Mouse (Mus musculus): ENCODE measurements around the gene Lats2. TPM values are rescaled to one million over a fixed set of nuclear protein-coding genes. Genes with fewer than 3 reads are reported as not detected.
A peak's percentile ranks its signal among the peaks of the same experiment; 100 is the strongest.
"Not testable (repeated sequence)": the region's sequence is repeated elsewhere in the genome, so short reads cannot be mapped to it uniquely, and the experiment has no call there.

Lats2 gene
- polyA plus RNA-seq, 1 experiment from 2014 or later: 5.8 TPM

GRCm38 (mm10) chr14:57691316-57691715 is 66.9 kb downstream of the Lats2 start:
- Histone ChIP-seq H3K9me3 (replicated peaks) (no peaks in the 10 kb centered on the region), H3K4me2 (no peak overlapping the region), H3K4me1 (no peaks in the 10 kb centered on the region), H3K27ac (replicated peaks) (no peak overlapping the region), H3K27me3 (replicated peaks) (no peaks in the 10 kb centered on the region), H3K4me3 (replicated peaks) (no peak overlapping the region), H3K36me3 (peaks cover 19% of the 10 kb centered on the region), H3K9ac (replicated peaks) (no peak overlapping the region)
- 96% methylated on average over 24 of the region's 24 CpGs for WGBS
- ATAC-seq (ENCODE audit: low FRiP score): no peak

- H3K9ac ChIP-seq (replicated peaks): no peak overlapping the region
- no peaks in the 10 kb centered on the region for H3K4me1 ChIP-seq
- WGBS: 97% methylated on average over 8 of the region's 8 CpGs
- peaks cover 14% of the 10 kb centered on the region for H3K36me3 ChIP-seq
- H3K27ac ChIP-seq (replicated peaks): no peak overlapping the region
- H3K4me3 ChIP-seq (replicated peaks): no peak overlapping the region
- H3K4me2 ChIP-seq: no peak overlapping the region
- H3K27me3 ChIP-seq (replicated peaks): no peaks in the 10 kb centered on the region
- no peaks in the 10 kb centered on the region for H3K9me3 ChIP-seq (replicated peaks)
- ATAC-seq (ENCODE audit: low FRiP score): no peak
Measured at GRCm38 (mm10) chr14:57690681-57691080, 67.5 kb downstream of the Lats2 start.

- not testable (repeated sequence) for ATAC-seq (ENCODE audit: low FRiP score); H3K4me1 ChIP-seq; H3K9ac ChIP-seq (replicated peaks); H3K9me3 ChIP-seq (replicated peaks); H3K4me3 ChIP-seq (replicated peaks); H3K27ac ChIP-seq (replicated peaks); H3K27me3 ChIP-seq (replicated peaks); H3K4me2 ChIP-seq; H3K36me3 ChIP-seq
- WGBS: 93% methylated on average over 7 of the region's 7 CpGs
Measured at GRCm38 (mm10) chr14:57688066-57688465, 70.1 kb downstream of the Lats2 start.

GRCm38 (mm10) chr14:57687441-57687840 is 70.7 kb downstream of the Lats2 start:
- H3K4me3 ChIP-seq (replicated peaks): no peak overlapping the region
- no peak overlapping the region for H3K9ac ChIP-seq (replicated peaks)
- ATAC-seq (ENCODE audit: low FRiP score): no peak
- H3K27ac ChIP-seq (replicated peaks): no peak overlapping the region
- no peaks in the 10 kb centered on the region for H3K27me3 ChIP-seq (replicated peaks)
- H3K4me1 ChIP-seq: no peaks in the 10 kb centered on the region
- WGBS: 92% methylated on average over 5 of the region's 5 CpGs
- H3K9me3 ChIP-seq (replicated peaks): no peaks in the 10 kb centered on the region
- no peak overlapping the region for H3K4me2 ChIP-seq
- H3K36me3 ChIP-seq: peaks cover 5% of the 10 kb centered on the region; the same call in 1 of the 2 replicates

GRCm38 (mm10) chr14:57686647-57687046 is 71.5 kb downstream of the Lats2 start:
- Histone ChIP-seq H3K27ac (replicated peaks) (no peak overlapping the region), H3K27me3 (replicated peaks) (no peaks in the 10 kb centered on the region), H3K4me3 (replicated peaks) (no peak overlapping the region), H3K9ac (replicated peaks) (no peak overlapping the region), H3K36me3 (peaks cover 5% of the 10 kb centered on the region; the same call in 1 of the 2 replicates), H3K4me2 (no peak overlapping the region), H3K9me3 (replicated peaks) (no peaks in the 10 kb centered on the region), H3K4me1 (no peaks in the 10 kb centered on the region)
- ATAC-seq (ENCODE audit: low FRiP score): no peak
- 92% methylated on average over 6 of the region's 6 CpGs for WGBS

- Histone ChIP-seq H3K36me3 (no peaks in the 10 kb centered on the region), H3K9ac (replicated peaks) (no peak overlapping the region), H3K4me1 (no peaks in the 10 kb centered on the region), H3K27ac (replicated peaks) (no peak overlapping the region), H3K4me3 (replicated peaks) (no peak overlapping the region), H3K9me3 (replicated peaks) (no peaks in the 10 kb centered on the region), H3K4me2 (no peak overlapping the region), H3K27me3 (replicated peaks) (no peaks in the 10 kb centered on the region)
- no peak for ATAC-seq (ENCODE audit: low FRiP score)
- 14% methylated on average over 1 of the region's 1 CpGs for WGBS
Measured at GRCm38 (mm10) chr14:57684579-57684978, 73.6 kb downstream of the Lats2 start.

- Histone ChIP-seq H3K4me2 (no peak overlapping the region), H3K9ac (replicated peaks) (no peak overlapping the region), H3K27ac (replicated peaks) (no peak overlapping the region), H3K9me3 (replicated peaks) (no peaks in the 10 kb centered on the region), H3K36me3 (no peaks in the 10 kb centered on the region), H3K27me3 (replicated peaks) (no peaks in the 10 kb centered on the region), H3K4me3 (replicated peaks) (no peak overlapping the region), H3K4me1 (no peaks in the 10 kb centered on the region)
- ATAC-seq (ENCODE audit: low FRiP score): no peak
- 91% methylated on average over 4 of the region's 4 CpGs for WGBS
Measured at GRCm38 (mm10) chr14:57682751-57683150, 75.4 kb downstream of the Lats2 start.

GRCm38 (mm10) chr14:57679958-57680535 is 78.1 kb downstream of the Lats2 start:
- Histone ChIP-seq H3K4me1 (no peaks in the 10 kb centered on the region), H3K27me3 (replicated peaks) (no peaks in the 10 kb centered on the region), H3K36me3 (no peaks in the 10 kb centered on the region), H3K4me3 (replicated peaks) (no peak overlapping the region), H3K4me2 (no peak overlapping the region), H3K9ac (replicated peaks) (no peak overlapping the region), H3K9me3 (replicated peaks) (no peaks in the 10 kb centered on the region), H3K27ac (replicated peaks) (no peak overlapping the region)
- WGBS: 38% methylated on average over 5 of the region's 5 CpGs
- ATAC-seq (ENCODE audit: low FRiP score): peak; percentile 92

GRCm38 (mm10) chr14:57679523-57679922 is 78.7 kb downstream of the Lats2 start:
- H3K4me3 ChIP-seq (replicated peaks): no peak overlapping the region
- WGBS: 23% methylated on average over 1 of the region's 1 CpGs
- H3K9ac ChIP-seq (replicated peaks): no peak overlapping the region
- no peak overlapping the region for H3K4me2 ChIP-seq
- H3K27me3 ChIP-seq (replicated peaks): no peaks in the 10 kb centered on the region
- H3K27ac ChIP-seq (replicated peaks): no peak overlapping the region
- H3K4me1 ChIP-seq: no peaks in the 10 kb centered on the region
- no peaks in the 10 kb centered on the region for H3K9me3 ChIP-seq (replicated peaks)
- H3K36me3 ChIP-seq: no peaks in the 10 kb centered on the region
- peak; percentile 54; the same call in 1 of the 2 replicates for ATAC-seq (ENCODE audit: low FRiP score)

- Histone ChIP-seq H3K9me3 (replicated peaks) (no peaks in the 10 kb centered on the region), H3K9ac (replicated peaks) (no peak overlapping the region)
Measured at GRCm38 (mm10) chr14:57675481-57675880, 82.7 kb downstream of the Lats2 start.

GRCm38 (mm10) chr14:57665628-57665950 is 92.6 kb downstream of the Lats2 start:
- no peak for ATAC-seq (ENCODE audit: low FRiP score)
- Histone ChIP-seq H3K4me1 (peaks cover 26% of the 10 kb centered on the region), H3K9me3 (replicated peaks) (no peaks in the 10 kb centered on the region), H3K9ac (replicated peaks) (peak overlapping the region; percentile 92), H3K4me2 (peak overlapping the region; percentile 75), H3K27ac (replicated peaks) (peak overlapping the region; percentile 99), H3K4me3 (replicated peaks) (peak overlapping the region; percentile 89), H3K27me3 (replicated peaks) (no peaks in the 10 kb centered on the region), H3K36me3 (no peaks in the 10 kb centered on the region)
- WGBS: 15% methylated on average over 10 of the region's 10 CpGs

More at GRCm38 (mm10) chr14:57675481-57675880, 82.7 kb downstream of the Lats2 start:
- no peaks in the 10 kb centered on the region for H3K4me1 ChIP-seq
- no peak overlapping the region for H3K4me2 ChIP-seq
- H3K36me3 ChIP-seq: no peaks in the 10 kb centered on the region
- 58% methylated on average over 2 of the region's 2 CpGs for WGBS
- H3K27me3 ChIP-seq (replicated peaks): no peaks in the 10 kb centered on the region
- no peak overlapping the region for H3K4me3 ChIP-seq (replicated peaks)
- H3K27ac ChIP-seq (replicated peaks): no peak overlapping the region
- ATAC-seq (ENCODE audit: low FRiP score): no peak

- Histone ChIP-seq H3K27me3 (replicated peaks) (no peaks in the 10 kb centered on the region), H3K4me2 (peak within 1 kb of the TSS; percentile 75), H3K9ac (replicated peaks) (peak within 1 kb of the TSS; percentile 92), H3K4me1 (peaks cover 26% of the 10 kb centered on the region), H3K27ac (replicated peaks) (peak within 1 kb of the TSS; percentile 99), H3K9me3 (replicated peaks) (no peaks in the 10 kb centered on the region), H3K4me3 (replicated peaks) (peak within 1 kb of the TSS; percentile 89), H3K36me3 (no peaks in the 10 kb centered on the region)
- ATAC-seq (ENCODE audit: low FRiP score): peak; percentile 98
- WGBS: under 1% methylated on average over 80 of the region's 80 CpGs
Measured at GRCm38 (mm10) chr14:57664822-57665627, 93.2 kb downstream of the Lats2 start, which contains the start of gene Xpo4. Gene Xpo4 (minus strand): TSS chr14:57665430.

All from neural tube, embryonic 15.5 days (tissue).